Mouse (Mus musculus) intestine, embryonic 14.5 days (tissue): ENCODE measurements around the gene Fras1. TPM values are rescaled to one million over a fixed set of nuclear protein-coding genes. Genes with fewer than 3 reads are reported as not detected.

Experiments
- ATAC-seq: fragments of 200-750 bp; cut with Nextera tagmentation; replicated peaks from 2 replicates; pipeline ENCODE4 v1.8.0; 2017; ENCODE audit warnings: low read depth, moderate number of reproducible peaks, moderate TSS enrichment, moderate library complexity; ENCODE audit not compliant: low FRiP score, low TSS enrichment
- DNase-seq: peaks from one replicate; pipeline ENCODE4 v3.0.0-alpha.2; 2018; ENCODE audit warnings: low spot score
- H3K27ac ChIP-seq: fragments of 300-500 bp; sonication (generic); 2 replicates; pipeline ENCODE4 v1.5.1; 2014; ENCODE audit warnings: low read depth, mild to moderate bottlenecking, control low read depth
- H3K27me3 ChIP-seq: fragments of 300-500 bp; sonication (generic); replicated peaks from 2 replicates; pipeline ENCODE4 v1.6.1; 2014; ENCODE audit warnings: low read length, control low read depth; ENCODE audit not compliant: control insufficient read depth, insufficient read depth
- H3K36me3 ChIP-seq: fragments of 300-500 bp; sonication (generic); 2 replicates; pipeline ENCODE4 v1.6.1; 2014; ENCODE audit warnings: low read length, control low read depth; ENCODE audit not compliant: control insufficient read depth, insufficient read depth
- H3K4me1 ChIP-seq: fragments of 300-500 bp; sonication (generic); replicated peaks from 2 replicates; pipeline ENCODE4 v1.6.1; 2014; ENCODE audit warnings: low read length, control low read depth, mixed read lengths; ENCODE audit not compliant: control insufficient read depth, insufficient read depth
- H3K4me2 ChIP-seq: fragments of 300-500 bp; sonication (generic); 2 replicates; pipeline ENCODE4 v1.6.1; 2014; ENCODE audit warnings: low read length
- H3K4me3 ChIP-seq: fragments of 300-500 bp; sonication (generic); 2 replicates; pipeline ENCODE4 v1.5.1; 2014; ENCODE audit warnings: low read depth, low read length, control low read depth, mixed read lengths
- H3K9ac ChIP-seq: fragments of 300-500 bp; sonication (generic); 2 replicates; pipeline ENCODE4 v1.6.1; 2014; ENCODE audit warnings: mild to moderate bottlenecking, low read length
- H3K9me3 ChIP-seq: fragments of 300-500 bp; sonication (generic); 2 replicates; pipeline ENCODE4 v1.6.1; 2016; ENCODE audit warnings: low read length, control low read depth; ENCODE audit not compliant: control insufficient read depth
- WGBS: fragments of 180-500 bp; shearing (Covaris S2); extraction: QIAGEN DNeasy Blood & Tissue Kit; methylation state at CpG from one replicate; pipeline ENCODE4 v1.1.7; 2014; 5-methylcytosine and 5-hydroxymethylcytosine counted together
- polyA plus RNA-seq: library from polyadenylated mRNA; unstranded; fragments of >200 nt; fragmentation: Nextera tagmentation; extraction: Ambion mirVana; gene quantifications from 2 replicates; pipeline ENCODE4 v1.2.1, GENCODE M21; 2014

The Fras1 gene
- polyA plus RNA-seq = 40.0 and 41.4 TPM in 2 replicates

- peak within 1 kb of the TSS; percentile 61 for H3K9ac ChIP-seq
- DNase-seq = peak; percentile 84
- no peaks in the 10 kb centered on the region for H3K36me3 ChIP-seq
- peak; percentile 50 for ATAC-seq
- under 1% methylated on average over 16 of the region's 16 CpGs for whole genome bisulfite sequencing
- no peaks in the 10 kb centered on the region for H3K9me3 ChIP-seq
- peak within 1 kb of the TSS; percentile 64 for H3K4me3 ChIP-seq
- peak within 1 kb of the TSS; percentile 73 for H3K27ac ChIP-seq
- H3K4me2 ChIP-seq = peak within 1 kb of the TSS; percentile 87
- peaks cover 11% of the 10 kb centered on the region; the same call in 1 of the 2 replicates for H3K4me1 ChIP-seq
- H3K27me3 ChIP-seq = no peaks in the 10 kb centered on the region
These were observed at the start of gene Fras1 for GRCm38 (mm10) chr5:96373567-96373985. Fras1 (plus strand) TSS chr5:96373955.

DNA sequence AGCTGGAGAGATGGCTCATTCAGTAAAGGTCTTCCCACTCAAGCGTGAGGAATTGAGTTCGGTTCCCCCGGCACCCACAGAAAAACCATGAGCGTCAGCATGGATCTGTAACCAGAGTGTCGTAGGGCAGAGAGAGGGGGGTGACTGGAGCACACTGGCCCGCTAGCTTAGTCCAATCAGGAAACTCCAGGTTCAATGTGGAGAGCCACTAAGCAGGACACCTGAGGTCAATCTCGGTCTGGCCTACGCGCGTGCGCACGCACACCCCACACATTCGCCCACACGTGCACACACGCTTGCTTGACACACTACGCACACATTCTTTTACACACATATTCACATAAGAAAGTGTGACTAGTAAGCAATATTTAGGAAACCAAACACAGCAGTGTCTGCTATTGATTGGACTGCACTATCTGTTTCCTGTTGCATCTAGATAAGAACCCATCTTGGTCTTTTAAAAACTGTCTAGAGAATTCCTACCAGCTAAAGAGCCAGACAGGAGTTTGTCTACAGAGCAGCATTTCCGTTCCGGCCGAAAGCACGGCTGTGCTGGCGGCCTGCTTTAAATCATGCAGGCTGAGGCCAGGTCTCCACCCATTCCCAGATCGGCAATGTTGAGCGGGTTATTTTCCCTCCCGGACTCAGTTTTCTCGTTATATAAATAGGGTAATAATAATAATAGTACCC, 42.6 kb upstream of the Fras1 start:
- Histone ChIP-seq H3K27ac (no peak overlapping the region), H3K9me3 (no peaks in the 10 kb centered on the region), H3K9ac (no peak overlapping the region), H3K27me3 (no peaks in the 10 kb centered on the region), H3K4me3 (no peak overlapping the region), H3K36me3 (no peaks in the 10 kb centered on the region), H3K4me2 (0 out of 2 replicates have a peak overlapping the region, but pooled peaks have one; percentile 25), H3K4me1 (no peaks in the 10 kb centered on the region)
- WGBS = 71% methylated on average over 25 of the region's 25 CpGs
- ATAC-seq (no peak), DNase-seq (no peak)

- Histone ChIP-seq H3K27ac (no peak overlapping the region), H3K4me2 (0 out of 2 replicates have a peak overlapping the region, but pooled peaks have one; percentile 25), H3K9ac (no peak overlapping the region), H3K9me3 (no peaks in the 10 kb centered on the region), H3K36me3 (no peaks in the 10 kb centered on the region), H3K27me3 (no peaks in the 10 kb centered on the region), H3K4me1 (no peaks in the 10 kb centered on the region), H3K4me3 (no peak overlapping the region)
- DNase-seq (no peak), ATAC-seq (no peak)
- WGBS = 55% methylated on average over 5 of the region's 5 CpGs
These were observed 42.1 kb upstream of the Fras1 start for GRCm38 (mm10) chr5:96331738-96332070.

GRCm38 (mm10) chr5:96333963-96334362, 39.8 kb upstream of the Fras1 start:
- Histone ChIP-seq H3K27me3 (no peaks in the 10 kb centered on the region), H3K9ac (no peak overlapping the region), H3K27ac (no peak overlapping the region), H3K4me2 (no peak overlapping the region), H3K9me3 (no peaks in the 10 kb centered on the region), H3K4me1 (no peaks in the 10 kb centered on the region), H3K36me3 (no peaks in the 10 kb centered on the region), H3K4me3 (no peak overlapping the region)
- peak; percentile 56 for DNase-seq
- ATAC-seq = no peak
- WGBS = 67% methylated on average over 3 of the region's 3 CpGs

DNA sequence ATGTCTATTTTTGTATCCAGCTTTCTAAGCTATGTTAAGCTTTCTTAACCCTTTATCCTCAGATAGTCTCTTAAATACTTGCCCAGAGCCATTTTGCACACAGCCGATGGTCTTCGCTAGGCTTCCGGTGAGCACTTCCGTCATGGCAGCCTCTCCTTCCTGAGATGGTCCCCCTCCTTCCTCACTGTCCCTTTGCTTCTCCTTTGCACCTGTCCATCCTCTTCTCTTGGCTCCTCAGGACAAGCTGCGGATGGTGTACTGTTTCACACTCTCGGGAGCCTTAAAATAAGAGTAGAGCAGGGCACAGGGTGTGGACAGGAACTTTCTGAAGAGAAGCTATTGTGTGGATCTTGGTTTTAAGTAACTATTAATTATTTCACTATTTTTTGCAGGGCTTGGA, 33.2 kb upstream of the Fras1 start:
- Histone ChIP-seq H3K4me2 (no peak overlapping the region), H3K27me3 (no peaks in the 10 kb centered on the region), H3K36me3 (no peaks in the 10 kb centered on the region), H3K4me1 (no peaks in the 10 kb centered on the region), H3K9ac (no peak overlapping the region), H3K9me3 (no peaks in the 10 kb centered on the region), H3K27ac (no peak overlapping the region), H3K4me3 (no peak overlapping the region)
- WGBS = 93% methylated on average over 6 of the region's 6 CpGs
- ATAC-seq (no peak), DNase-seq (no peak)

GRCm38 (mm10) chr5:96344983-96345382, 28.8 kb upstream of the Fras1 start:
- no peak overlapping the region for H3K4me3 ChIP-seq
- no peak overlapping the region for H3K27ac ChIP-seq
- H3K9me3 ChIP-seq = no peaks in the 10 kb centered on the region
- 70% methylated on average over 2 of the region's 2 CpGs for WGBS
- H3K36me3 ChIP-seq = no peaks in the 10 kb centered on the region
- DNase-seq = no peak
- H3K9ac ChIP-seq = no peak overlapping the region
- ATAC-seq = no peak
- no peaks in the 10 kb centered on the region for H3K4me1 ChIP-seq
- no peaks in the 10 kb centered on the region for H3K27me3 ChIP-seq
- no peak overlapping the region for H3K4me2 ChIP-seq

- no peaks in the 10 kb centered on the region for H3K36me3 ChIP-seq
- H3K4me2 ChIP-seq = no peak overlapping the region
- no peak overlapping the region for H3K9ac ChIP-seq
- H3K4me3 ChIP-seq = no peak overlapping the region
- H3K27me3 ChIP-seq = no peaks in the 10 kb centered on the region
- no peaks in the 10 kb centered on the region for H3K4me1 ChIP-seq
- DNase-seq (no peak), ATAC-seq (no peak)
- no peak overlapping the region for H3K27ac ChIP-seq
- H3K9me3 ChIP-seq = no peaks in the 10 kb centered on the region
These were observed 21.8 kb upstream of the Fras1 start for GRCm38 (mm10) chr5:96351963-96352362.

DNA sequence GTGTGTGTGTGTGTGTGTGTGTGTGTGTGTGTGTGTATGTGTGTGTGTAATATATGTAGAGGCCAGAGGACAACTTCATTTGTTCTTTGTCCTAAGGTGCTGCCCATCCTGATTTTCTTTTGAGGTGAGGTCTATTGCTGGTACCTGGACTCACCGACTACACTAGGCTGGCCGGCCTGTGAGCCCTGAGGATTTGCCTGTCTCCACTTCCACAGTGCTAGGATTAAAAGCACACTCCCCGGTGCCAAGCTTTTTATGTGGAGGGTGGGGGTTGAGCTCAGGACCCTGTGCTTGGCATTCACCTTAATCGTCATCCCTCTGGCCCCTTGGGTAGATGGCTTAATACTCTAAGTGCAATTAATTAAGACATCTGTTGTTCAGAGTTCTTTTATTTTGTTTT, 9.8 kb upstream of the Fras1 start:
- H3K27ac ChIP-seq = no peak overlapping the region
- ATAC-seq (no peak), DNase-seq (no peak)
- no peaks in the 10 kb centered on the region for H3K9me3 ChIP-seq
- no peaks in the 10 kb centered on the region for H3K36me3 ChIP-seq
- H3K9ac ChIP-seq = no peak overlapping the region
- 71% methylated on average over 4 of the region's 4 CpGs for WGBS
- H3K4me2 ChIP-seq = no peak overlapping the region
- no peak overlapping the region for H3K4me3 ChIP-seq
- no peaks in the 10 kb centered on the region for H3K4me1 ChIP-seq
- H3K27me3 ChIP-seq = no peaks in the 10 kb centered on the region

GRCm38 (mm10) chr5:96365590-96365989, 8.2 kb upstream of the Fras1 start:
- Histone ChIP-seq H3K9me3 (no peaks in the 10 kb centered on the region), H3K36me3 (no peaks in the 10 kb centered on the region), H3K9ac (no peak overlapping the region), H3K4me3 (no peak overlapping the region), H3K4me1 (no peaks in the 10 kb centered on the region), H3K27ac (no peak overlapping the region), H3K4me2 (no peak overlapping the region), H3K27me3 (no peaks in the 10 kb centered on the region)
- no peak for ATAC-seq
- DNase-seq = no peak
- 73% methylated on average over 5 of the region's 5 CpGs for WGBS
